Mouse (Mus musculus): ENCODE results near the gene Pira2. TPM values are rescaled to one million over a fixed set of nuclear protein-coding genes. Genes with fewer than 3 reads are reported as not detected.
"Not testable (repeated sequence)": the region's sequence is repeated elsewhere in the genome, so short reads cannot be mapped to it uniquely, and the experiment has no call there.

Pira2 gene
- not detected in 2 replicates for polyA plus RNA-seq (2015; fragmentation: Nextera tagmentation; extraction: Ambion mirVana)

DNA sequence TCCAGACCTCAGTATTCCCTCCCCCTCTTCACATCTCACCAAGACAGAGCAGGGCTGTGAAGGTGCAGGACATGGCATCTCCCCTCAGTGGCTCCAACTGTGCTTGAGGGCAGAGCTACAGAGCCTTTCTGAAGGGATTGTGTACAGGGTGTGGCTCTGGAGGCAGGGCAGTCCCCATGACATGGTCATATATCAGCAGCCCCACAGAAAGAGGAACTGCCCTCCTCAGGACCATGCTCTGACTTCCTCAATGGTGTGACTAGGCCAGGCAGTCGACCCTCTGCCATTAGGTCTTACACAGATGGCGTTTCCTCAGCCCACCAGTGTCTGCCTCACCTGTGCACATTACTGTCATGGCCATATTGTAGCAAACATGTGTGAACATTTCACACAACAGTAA, at the start of gene Pira2:
Gene Pira2, minus strand, starts transcription at position 101 of the 400 bp plus-strand sequence.
- ATAC-seq; H3K27me3 ChIP-seq; H3K9me3 ChIP-seq (replicated peaks); H3K4me2 ChIP-seq; H3K4me3 ChIP-seq; H3K36me3 ChIP-seq (ENCODE audit: poor library complexity, severe bottlenecking); H3K9ac ChIP-seq; H3K27ac ChIP-seq; H3K4me1 ChIP-seq: not testable (repeated sequence)
- no CpG with 5 or more reads among the region's 2 CpGs for WGBS

DNA sequence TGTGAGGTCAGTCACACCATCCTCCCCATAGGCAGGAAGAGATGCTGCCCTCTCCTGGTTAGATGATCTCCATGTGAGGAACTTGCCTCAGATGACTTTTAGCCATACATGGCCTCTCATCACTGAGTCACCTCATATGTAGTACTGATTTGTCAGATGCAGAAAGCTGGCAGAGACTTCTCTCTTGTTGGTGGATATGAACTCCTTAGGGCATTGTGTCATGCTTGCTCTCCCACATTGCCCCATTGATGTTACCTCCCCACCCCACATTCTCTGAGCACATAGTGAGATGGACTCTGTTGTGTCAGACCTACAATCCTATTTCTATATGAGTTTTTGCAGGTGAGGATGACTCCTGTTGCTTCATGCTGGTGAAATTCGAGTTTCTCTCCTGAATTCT, 30.2 kb upstream of the Pira2 start:
- H3K4me1 ChIP-seq; H3K4me2 ChIP-seq; H3K9ac ChIP-seq; H3K4me3 ChIP-seq; H3K27me3 ChIP-seq; H3K36me3 ChIP-seq (ENCODE audit: poor library complexity, severe bottlenecking); H3K27ac ChIP-seq; ATAC-seq; H3K9me3 ChIP-seq (replicated peaks): not testable (repeated sequence)
- no CpG with 5 or more reads among the region's 1 CpGs for WGBS

DNA sequence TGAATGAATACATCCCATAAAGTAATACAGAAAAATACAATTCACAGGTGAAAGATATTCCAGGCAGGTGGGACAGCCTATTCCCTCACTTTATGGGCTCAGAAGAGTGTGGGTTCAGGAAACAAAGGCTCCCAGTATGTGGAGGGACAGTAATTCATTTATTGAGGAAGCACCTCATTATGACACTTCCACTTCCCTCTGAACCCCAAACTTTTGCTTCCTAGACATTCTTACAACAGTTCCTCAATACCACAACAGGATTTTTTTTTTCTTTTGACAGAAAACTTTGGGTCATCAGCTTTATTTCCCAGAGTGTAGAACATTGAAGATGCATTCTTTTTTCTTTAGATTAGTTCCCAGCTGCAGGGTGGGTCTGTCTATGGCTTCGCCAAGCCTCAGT, 7.0 kb downstream of the Pira2 start:
- not testable (repeated sequence) for H3K27me3 ChIP-seq; H3K4me2 ChIP-seq; H3K4me1 ChIP-seq; H3K4me3 ChIP-seq; H3K9ac ChIP-seq; H3K9me3 ChIP-seq (replicated peaks); ATAC-seq; H3K36me3 ChIP-seq (ENCODE audit: poor library complexity, severe bottlenecking); H3K27ac ChIP-seq
- WGBS: no CpG with 5 or more reads among the region's 1 CpGs

DNA sequence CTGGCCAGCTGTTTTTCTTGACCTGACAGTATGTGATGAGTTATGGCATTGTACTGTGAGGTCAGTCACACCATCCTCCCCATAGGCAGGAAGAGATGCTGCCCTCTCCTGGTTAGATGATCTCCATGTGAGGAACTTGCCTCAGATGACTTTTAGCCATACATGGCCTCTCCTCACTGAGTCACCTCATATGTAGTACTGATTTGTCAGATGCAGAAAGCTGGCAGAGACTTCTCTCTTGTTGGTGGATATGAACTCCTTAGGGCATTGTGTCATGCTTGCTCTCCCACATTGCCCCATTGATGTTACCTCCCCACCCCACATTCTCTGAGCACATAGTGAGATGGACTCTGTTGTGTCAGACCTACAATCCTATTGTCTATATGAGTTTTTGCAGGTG, 14.2 kb downstream of the Pira2 start:
- H3K27ac ChIP-seq; H3K27me3 ChIP-seq; H3K9me3 ChIP-seq (replicated peaks); H3K36me3 ChIP-seq (ENCODE audit: poor library complexity, severe bottlenecking); H3K4me3 ChIP-seq; ATAC-seq; H3K4me1 ChIP-seq; H3K4me2 ChIP-seq; H3K9ac ChIP-seq: not testable (repeated sequence)

DNA sequence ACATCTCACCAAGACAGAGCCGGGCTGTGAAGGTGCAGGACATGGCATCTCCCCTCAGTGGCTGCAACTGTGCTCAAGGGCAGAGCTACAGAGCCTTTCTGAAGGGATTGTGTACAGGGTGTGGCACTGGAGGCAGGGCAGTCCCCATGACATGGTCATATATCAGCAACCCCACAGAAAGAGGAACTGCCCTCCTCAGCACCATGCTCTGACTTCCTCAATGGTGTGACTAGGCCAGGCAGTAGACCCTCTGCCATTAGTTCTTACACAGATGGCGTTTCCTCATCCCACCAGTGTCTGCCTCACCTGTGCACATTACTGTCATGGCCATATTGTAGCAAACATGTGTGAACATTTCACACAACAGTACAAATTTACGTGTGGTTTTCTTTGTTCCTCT, 19.3 kb downstream of the Pira2 start, which contains the start of gene Gm15448:
Gene Gm15448, minus strand, starts transcription at position 89 of the 400 bp plus-strand sequence.
- H3K4me1 ChIP-seq; H3K4me3 ChIP-seq; H3K27ac ChIP-seq; H3K36me3 ChIP-seq (ENCODE audit: poor library complexity, severe bottlenecking); H3K4me2 ChIP-seq; H3K9me3 ChIP-seq (replicated peaks); H3K27me3 ChIP-seq; ATAC-seq; H3K9ac ChIP-seq: not testable (repeated sequence)
- 53% methylated on average over 1 of the region's 3 CpGs for WGBS

DNA sequence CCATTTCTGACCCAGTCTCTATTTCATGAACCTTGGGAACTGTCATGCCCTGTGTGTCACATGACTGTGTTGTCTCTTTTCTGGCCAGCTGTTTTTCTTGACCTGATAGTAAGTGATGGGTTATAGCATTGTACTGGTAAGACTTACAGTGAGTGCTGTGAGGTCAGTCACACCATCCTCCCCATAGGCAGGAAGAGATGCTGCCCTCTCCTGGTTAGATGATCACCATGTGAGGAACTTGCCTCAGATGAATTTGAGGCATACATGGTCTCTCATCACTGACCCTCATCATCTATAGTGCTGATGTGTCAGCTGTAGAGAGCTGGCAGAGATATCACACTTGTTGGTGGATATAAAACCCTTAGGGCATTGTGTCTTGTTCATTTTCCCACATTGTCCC, 32.9 kb downstream of the Pira2 start:
- H3K27me3 ChIP-seq; H3K36me3 ChIP-seq (ENCODE audit: poor library complexity, severe bottlenecking); H3K27ac ChIP-seq; ATAC-seq; H3K9ac ChIP-seq; H3K4me1 ChIP-seq; H3K4me2 ChIP-seq; H3K4me3 ChIP-seq; H3K9me3 ChIP-seq (replicated peaks): not testable (repeated sequence)

DNA sequence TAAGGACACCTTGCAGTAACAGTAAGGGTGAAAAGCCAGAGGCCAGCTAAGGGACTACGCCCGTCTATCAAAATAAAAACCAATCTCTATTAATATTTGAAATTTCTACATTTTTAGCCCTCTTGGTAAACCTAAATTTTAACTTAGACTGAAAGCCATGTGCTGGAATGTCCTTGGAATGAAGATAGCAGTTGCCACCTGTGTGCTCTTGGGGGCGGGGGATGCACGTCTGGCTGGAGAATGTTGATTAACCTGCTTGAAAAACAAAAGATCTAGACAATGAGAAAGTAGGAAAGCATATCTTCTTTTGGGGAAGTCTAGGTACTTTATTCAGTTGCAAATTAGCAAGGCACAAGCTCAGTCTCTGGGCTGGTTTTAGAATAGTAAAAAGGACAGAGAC, 41.9 kb downstream of the Pira2 start:
- H3K9me3 ChIP-seq (replicated peaks); H3K4me1 ChIP-seq; H3K4me3 ChIP-seq; H3K27ac ChIP-seq; H3K36me3 ChIP-seq (ENCODE audit: poor library complexity, severe bottlenecking); H3K27me3 ChIP-seq; ATAC-seq; H3K4me2 ChIP-seq; H3K9ac ChIP-seq: not testable (repeated sequence)
- 73% methylated on average over 4 of the region's 4 CpGs for WGBS

DNA sequence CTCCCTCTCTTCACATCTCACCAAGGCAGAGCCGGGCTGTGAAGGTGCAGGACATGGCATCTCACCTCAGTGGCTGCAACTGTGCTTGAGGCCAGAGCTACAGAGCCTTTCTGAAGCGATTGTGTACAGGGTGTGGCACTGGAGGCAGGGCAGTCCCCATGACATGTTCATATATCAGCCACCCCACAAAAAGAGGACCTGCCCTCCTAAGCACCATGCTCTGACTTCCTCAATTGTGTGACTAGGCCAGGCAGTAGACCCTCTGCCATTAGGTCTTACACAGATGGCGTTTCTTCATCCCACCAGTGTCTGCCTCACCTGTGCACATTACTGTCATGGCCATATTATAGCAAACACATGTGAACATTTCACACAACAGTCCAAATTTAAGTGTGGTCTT, 44.9 kb downstream of the Pira2 start:
- not testable (repeated sequence) for H3K4me3 ChIP-seq; H3K27me3 ChIP-seq; H3K9ac ChIP-seq; H3K9me3 ChIP-seq (replicated peaks); H3K4me1 ChIP-seq; H3K36me3 ChIP-seq (ENCODE audit: poor library complexity, severe bottlenecking); ATAC-seq; H3K4me2 ChIP-seq; H3K27ac ChIP-seq
- 75% methylated on average over 3 of the region's 3 CpGs for WGBS

DNA sequence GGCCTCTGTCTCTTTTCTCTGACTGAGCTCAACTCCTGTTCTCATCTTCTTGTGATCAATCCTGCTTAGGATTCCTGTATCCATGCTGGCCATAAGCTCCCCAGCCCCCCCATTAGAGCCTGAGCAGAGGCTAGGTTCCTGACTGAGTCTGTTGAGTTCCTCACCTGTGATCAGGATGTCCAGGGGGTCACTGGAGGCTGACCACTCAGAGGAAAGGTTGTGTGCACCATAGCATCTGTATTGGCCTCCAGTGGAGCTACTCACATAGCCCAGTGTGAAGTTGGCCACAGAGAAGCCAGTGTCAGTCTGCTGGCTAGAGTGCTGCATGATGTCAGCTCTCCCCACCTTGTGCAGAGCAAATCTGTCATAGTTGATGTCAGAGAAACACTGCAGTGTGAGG, 48.6 kb downstream of the Pira2 start:
- not testable (repeated sequence) for H3K4me3 ChIP-seq; ATAC-seq; H3K36me3 ChIP-seq (ENCODE audit: poor library complexity, severe bottlenecking); H3K9me3 ChIP-seq (replicated peaks); H3K9ac ChIP-seq; H3K27ac ChIP-seq; H3K27me3 ChIP-seq; H3K4me2 ChIP-seq; H3K4me1 ChIP-seq

Other genes starting within 250 kb of the Pira2 start
- gene Oscar, start 228.9 kb downstream of the Pira2 start, polyA plus RNA-seq (2015; fragmentation: Nextera tagmentation; extraction: Ambion mirVana): 0.27 and 0.34 TPM in 2 replicates
- gene Ndufa3, start 227.7 kb downstream of the Pira2 start, polyA plus RNA-seq (2015; fragmentation: Nextera tagmentation; extraction: Ambion mirVana): 452 and 481 TPM in 2 replicates
- gene Tfpt, start 215.1 kb downstream of the Pira2 start, polyA plus RNA-seq (2015; fragmentation: Nextera tagmentation; extraction: Ambion mirVana): 31.3 and 33.1 TPM in 2 replicates
- gene Prpf31, start 215.1 kb downstream of the Pira2 start, polyA plus RNA-seq (2015; fragmentation: Nextera tagmentation; extraction: Ambion mirVana): 134 and 149 TPM in 2 replicates
- gene Cnot3, start 199.8 kb downstream of the Pira2 start, polyA plus RNA-seq (2015; fragmentation: Nextera tagmentation; extraction: Ambion mirVana): 55.3 and 56.3 TPM in 2 replicates
- gene Leng1, start 179.2 kb downstream of the Pira2 start, polyA plus RNA-seq (2015; fragmentation: Nextera tagmentation; extraction: Ambion mirVana): 16.1 and 19.2 TPM in 2 replicates
- 2.1 and 3.4 TPM in 2 replicates for gene Tmc4, start 167.5 kb downstream of the Pira2 start, polyA plus RNA-seq (2015; fragmentation: Nextera tagmentation; extraction: Ambion mirVana)
- gene Tsen34, start 152.2 kb downstream of the Pira2 start, polyA plus RNA-seq (2015; fragmentation: Nextera tagmentation; extraction: Ambion mirVana): 227 and 236 TPM in 2 replicates
- 36.2 and 41.6 TPM in 2 replicates for gene Mboat7, start 151.5 kb downstream of the Pira2 start, polyA plus RNA-seq (2015; fragmentation: Nextera tagmentation; extraction: Ambion mirVana)
- 1,199 and 1,336 TPM in 2 replicates for gene Rps9, start 141.1 kb downstream of the Pira2 start, polyA plus RNA-seq (2015; fragmentation: Nextera tagmentation; extraction: Ambion mirVana)
- gene Pirb, start 124.7 kb downstream of the Pira2 start, polyA plus RNA-seq (2015; fragmentation: Nextera tagmentation; extraction: Ambion mirVana): 0.18 and 0.19 TPM in 2 replicates
- gene Gm15448, start 19.4 kb downstream of the Pira2 start, polyA plus RNA-seq (2015; fragmentation: Nextera tagmentation; extraction: Ambion mirVana): not detected in 2 replicates
- not detected in 2 replicates for gene Gm14548, start 53.1 kb upstream of the Pira2 start, polyA plus RNA-seq (2015; fragmentation: Nextera tagmentation; extraction: Ambion mirVana)
- gene Lilra6, start 70.5 kb upstream of the Pira2 start, polyA plus RNA-seq (2015; fragmentation: Nextera tagmentation; extraction: Ambion mirVana): not detected in 2 replicates
- gene Lair1, start 218.2 kb upstream of the Pira2 start, polyA plus RNA-seq (2015; fragmentation: Nextera tagmentation; extraction: Ambion mirVana): 1.9 and 2.5 TPM in 2 replicates

Measured in forebrain, embryonic 13.5 days (tissue).